Mouse (Mus musculus): ENCODE data around the gene Trip10. TPM values are rescaled to one million over a fixed set of nuclear protein-coding genes. Genes with fewer than 3 reads are reported as not detected.
"Not testable (repeated sequence)": the region's sequence is repeated elsewhere in the genome, so short reads cannot be mapped to it uniquely, and the experiment has no call there.

The Trip10 gene
- polyA plus RNA-seq, 1 experiment from 2014 or later: 32.3 TPM

DNA sequence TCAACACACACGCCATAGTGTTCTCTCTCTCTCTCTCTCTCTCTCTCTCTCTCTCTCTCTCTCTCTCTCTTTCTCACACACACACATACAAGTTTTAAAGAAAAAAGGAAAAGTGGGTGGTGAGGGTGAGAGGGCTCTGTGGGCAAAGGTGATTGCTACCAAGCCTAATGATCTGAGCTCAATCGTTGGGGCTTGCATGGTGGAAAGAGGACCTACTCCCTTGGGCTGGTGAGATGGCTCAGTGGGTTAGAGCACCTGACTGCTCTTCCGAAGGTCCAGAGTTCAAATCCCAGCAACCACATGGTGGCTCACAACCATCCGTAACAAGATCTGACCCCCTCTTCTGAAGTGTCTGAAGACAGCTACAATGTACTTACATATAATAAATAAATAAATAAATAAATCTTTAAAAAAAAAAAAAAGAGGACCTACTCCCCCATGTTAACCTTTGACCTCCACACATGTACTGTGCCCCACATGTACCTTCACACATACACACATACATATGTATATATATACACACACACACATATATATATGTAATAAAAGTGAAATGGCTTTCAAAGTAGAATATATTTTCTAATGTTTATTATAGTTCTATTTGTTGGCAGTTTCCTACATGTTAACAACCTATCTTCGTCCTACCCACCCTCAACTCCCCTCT, 28.5 kb downstream of the Trip10 start:
- 80% methylated on average over 4 of the region's 5 CpGs for WGBS
- not testable (repeated sequence) for H3K4me2 ChIP-seq (ENCODE audit: low read depth, low read length); H3K9me3 ChIP-seq (ENCODE audit: control insufficient read depth, low read length); H3K4me3 ChIP-seq (ENCODE audit: low read depth, low read length); DNase-seq (ENCODE audit: low spot score); H3K9ac ChIP-seq (ENCODE audit: low read depth, low read length); H3K27ac ChIP-seq (replicated peaks; ENCODE audit: low read depth, low read length); ATAC-seq (ENCODE audit: low read depth); H3K36me3 ChIP-seq (ENCODE audit: control insufficient read depth, insufficient read depth, low read length)
- Histone ChIP-seq H3K27me3 (replicated peaks; ENCODE audit: control insufficient read depth, insufficient read depth, low read length) (peaks cover 10% of the 10 kb centered on the region), H3K4me1 (ENCODE audit: control insufficient read depth, insufficient read depth, low read length) (peaks cover 13% of the 10 kb centered on the region; the same call in 1 of the 2 replicates)

DNA sequence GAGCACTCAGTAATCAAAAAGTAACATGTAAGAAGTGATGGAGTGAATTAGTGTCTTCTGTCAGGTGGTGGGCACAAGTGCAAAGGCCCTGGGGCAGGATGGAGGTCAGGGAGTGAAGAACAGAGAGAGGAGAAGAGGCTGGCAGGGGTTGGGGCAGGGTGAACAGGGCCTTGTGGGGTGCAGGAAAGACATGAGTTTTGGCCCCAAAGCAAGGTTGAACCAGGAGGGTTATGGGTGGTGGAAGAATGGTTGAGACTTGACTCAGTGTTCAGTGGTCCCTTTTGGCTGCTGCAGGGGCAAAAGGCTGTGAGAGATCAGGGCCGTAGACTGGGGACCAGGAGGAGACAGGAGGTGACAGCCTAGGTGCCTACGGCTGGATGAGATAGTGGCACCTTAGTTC, 29.3 kb downstream of the Trip10 start:
- Histone ChIP-seq H3K9me3 (ENCODE audit: control insufficient read depth, low read length) (no peaks in the 10 kb centered on the region), H3K27ac (replicated peaks; ENCODE audit: low read depth, low read length) (no peak overlapping the region), H3K36me3 (ENCODE audit: control insufficient read depth, insufficient read depth, low read length) (no peaks in the 10 kb centered on the region), H3K4me3 (ENCODE audit: low read depth, low read length) (no peak overlapping the region), H3K27me3 (replicated peaks; ENCODE audit: control insufficient read depth, insufficient read depth, low read length) (peaks cover 10% of the 10 kb centered on the region), H3K4me2 (ENCODE audit: low read depth, low read length) (no peak overlapping the region), H3K4me1 (ENCODE audit: control insufficient read depth, insufficient read depth, low read length) (peaks cover 13% of the 10 kb centered on the region; the same call in 1 of the 2 replicates), H3K9ac (ENCODE audit: low read depth, low read length) (no peak overlapping the region)
- ATAC-seq (ENCODE audit: low read depth) (no peak), DNase-seq (ENCODE audit: low spot score) (no peak)
- 89% methylated on average over 2 of the region's 2 CpGs for WGBS

DNA sequence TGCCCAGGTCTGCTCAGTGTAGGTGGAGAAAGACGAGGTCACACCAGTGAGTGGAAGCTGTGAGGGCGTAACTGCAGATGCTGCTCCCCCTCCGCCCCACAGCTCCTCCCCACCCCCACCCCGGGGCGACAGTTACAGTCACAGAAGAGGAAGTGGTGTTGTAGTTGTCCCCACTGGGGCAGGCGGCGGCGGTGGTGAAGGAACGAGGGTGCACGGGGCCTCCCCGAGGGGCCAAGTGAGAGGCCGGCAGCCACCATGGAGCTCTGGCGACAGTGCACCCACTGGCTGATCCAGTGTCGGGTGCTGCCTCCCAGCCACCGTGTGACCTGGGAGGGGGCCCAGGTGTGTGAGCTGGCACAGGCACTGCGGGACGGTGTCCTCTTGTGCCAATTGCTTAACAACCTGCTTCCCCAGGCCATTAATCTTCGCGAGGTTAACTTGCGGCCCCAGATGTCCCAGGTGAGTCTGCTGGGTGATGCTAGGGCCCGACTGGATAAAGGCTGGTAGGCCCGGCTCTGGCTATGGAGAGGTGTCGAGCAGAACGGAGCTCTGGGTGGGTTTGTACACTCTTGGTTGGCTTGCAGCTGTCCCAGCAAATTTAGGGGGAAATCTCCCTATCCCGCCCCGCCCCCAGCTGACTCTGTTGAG, 29.8 kb downstream of the Trip10 start, which contains the start of gene Vav1:
TSS of gene Vav1 (plus strand) at position 158 of the 648 bp plus-strand sequence.
- Histone ChIP-seq H3K4me2 (ENCODE audit: low read depth, low read length) (no peak within 1 kb of the TSS), H3K27me3 (replicated peaks; ENCODE audit: control insufficient read depth, insufficient read depth, low read length) (peaks cover 7% of the 10 kb centered on the region), H3K4me1 (ENCODE audit: control insufficient read depth, insufficient read depth, low read length) (peaks cover 13% of the 10 kb centered on the region; the same call in 1 of the 2 replicates), H3K9me3 (ENCODE audit: control insufficient read depth, low read length) (no peaks in the 10 kb centered on the region), H3K27ac (replicated peaks; ENCODE audit: low read depth, low read length) (no peak within 1 kb of the TSS), H3K9ac (ENCODE audit: low read depth, low read length) (no peak within 1 kb of the TSS), H3K36me3 (ENCODE audit: control insufficient read depth, insufficient read depth, low read length) (no peaks in the 10 kb centered on the region), H3K4me3 (ENCODE audit: low read depth, low read length) (no peak within 1 kb of the TSS)
- 65% methylated on average over 24 of the region's 26 CpGs for WGBS
- DNase-seq (ENCODE audit: low spot score) (no peak), ATAC-seq (ENCODE audit: low read depth) (no peak)

DNA sequence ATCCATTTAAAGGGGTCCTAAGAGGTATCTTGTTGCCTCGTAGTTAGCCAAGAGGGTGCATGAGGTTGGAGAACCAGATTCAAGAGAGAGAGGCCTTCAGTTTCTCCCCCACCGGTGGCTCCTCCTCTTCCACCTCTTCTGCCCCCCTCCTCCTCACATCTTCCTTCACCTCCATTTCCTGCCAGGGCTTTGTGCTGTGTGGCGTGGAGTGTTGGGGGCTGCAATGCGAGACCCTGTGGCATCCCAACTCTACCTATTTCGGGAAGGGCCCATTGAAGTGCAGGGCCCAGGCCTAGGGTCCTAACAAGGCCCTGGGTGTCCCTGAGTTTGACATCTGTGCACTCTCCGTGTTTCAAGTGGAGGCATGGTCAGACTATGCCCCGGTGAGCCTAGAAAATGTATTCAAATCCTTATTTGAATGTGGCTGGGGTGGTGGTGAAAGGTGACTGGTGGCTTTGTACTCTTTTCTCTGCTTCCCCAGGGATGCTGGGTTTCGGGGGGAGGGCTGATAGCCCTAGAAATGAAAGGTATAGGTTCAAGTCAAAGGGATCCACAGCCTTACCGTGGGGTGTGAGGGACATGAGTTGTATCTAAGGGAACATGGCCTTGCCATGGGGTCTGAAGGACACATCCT, 30.5 kb downstream of the Trip10 start:
- Histone ChIP-seq H3K27me3 (replicated peaks; ENCODE audit: control insufficient read depth, insufficient read depth, low read length) (peaks cover 6% of the 10 kb centered on the region), H3K36me3 (ENCODE audit: control insufficient read depth, insufficient read depth, low read length) (no peaks in the 10 kb centered on the region), H3K4me3 (ENCODE audit: low read depth, low read length) (no peak overlapping the region), H3K27ac (replicated peaks; ENCODE audit: low read depth, low read length) (no peak overlapping the region), H3K4me1 (ENCODE audit: control insufficient read depth, insufficient read depth, low read length) (peaks cover 11% of the 10 kb centered on the region; the same call in 1 of the 2 replicates), H3K9me3 (ENCODE audit: control insufficient read depth, low read length) (no peaks in the 10 kb centered on the region), H3K4me2 (ENCODE audit: low read depth, low read length) (no peak overlapping the region), H3K9ac (ENCODE audit: low read depth, low read length) (no peak overlapping the region)
- WGBS: 51% methylated on average over 9 of the region's 9 CpGs
- no peak for ATAC-seq (ENCODE audit: low read depth)
- no peak for DNase-seq (ENCODE audit: low spot score)

DNA sequence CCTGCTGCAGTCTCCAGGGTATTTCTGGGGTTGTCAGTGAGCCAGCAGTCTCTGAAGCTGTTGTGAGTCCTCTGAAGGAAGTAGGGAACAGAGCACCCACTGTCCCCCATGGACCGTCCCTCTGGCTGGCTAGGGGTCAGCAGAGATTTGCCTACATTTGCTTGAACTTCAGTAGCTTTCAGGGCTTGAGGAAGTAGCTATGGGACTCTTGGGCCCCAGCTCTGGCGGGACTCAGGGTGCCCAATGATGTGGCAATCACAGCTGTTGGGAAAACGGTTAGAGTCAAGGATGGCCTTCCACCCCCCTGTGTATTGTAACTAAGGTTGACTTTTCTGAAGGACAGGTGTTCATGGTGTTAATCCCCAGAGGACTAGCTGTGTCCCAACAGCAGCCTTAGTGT, 31.2 kb downstream of the Trip10 start:
- no peaks in the 10 kb centered on the region for H3K9me3 ChIP-seq (ENCODE audit: control insufficient read depth, low read length)
- no peak overlapping the region for H3K9ac ChIP-seq (ENCODE audit: low read depth, low read length)
- no peak overlapping the region for H3K27ac ChIP-seq (replicated peaks; ENCODE audit: low read depth, low read length)
- peaks cover 6% of the 10 kb centered on the region for H3K27me3 ChIP-seq (replicated peaks; ENCODE audit: control insufficient read depth, insufficient read depth, low read length)
- H3K36me3 ChIP-seq (ENCODE audit: control insufficient read depth, insufficient read depth, low read length): no peaks in the 10 kb centered on the region
- no peak overlapping the region for H3K4me2 ChIP-seq (ENCODE audit: low read depth, low read length)
- H3K4me3 ChIP-seq (ENCODE audit: low read depth, low read length): no peak overlapping the region
- H3K4me1 ChIP-seq (ENCODE audit: control insufficient read depth, insufficient read depth, low read length): peaks cover 7% of the 10 kb centered on the region; the same call in 1 of the 2 replicates
- ATAC-seq (ENCODE audit: low read depth) (no peak), DNase-seq (ENCODE audit: low spot score) (no peak)
- WGBS: 63% methylated on average over 3 of the region's 3 CpGs

DNA sequence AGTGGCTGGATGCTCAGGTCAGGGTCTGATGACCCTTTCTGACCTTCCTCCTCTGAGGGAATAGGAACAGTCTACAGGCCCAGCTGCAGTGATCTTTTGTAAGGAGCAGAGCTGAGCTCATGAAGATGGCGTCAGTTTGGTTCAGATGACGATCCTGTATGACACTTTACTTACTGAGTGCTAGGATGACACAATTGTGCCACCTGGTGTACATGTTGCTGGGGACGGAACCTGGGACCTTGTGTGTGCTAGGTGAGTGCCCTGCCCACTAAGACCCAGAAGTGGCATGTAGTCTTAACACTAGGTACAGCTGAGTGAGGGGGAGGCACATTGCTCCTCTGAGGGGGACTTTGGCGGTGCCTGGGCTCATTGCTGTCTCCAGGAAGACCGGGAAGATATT, 34.7 kb downstream of the Trip10 start:
- Histone ChIP-seq H3K4me1 (ENCODE audit: control insufficient read depth, insufficient read depth, low read length) (no peaks in the 10 kb centered on the region), H3K9me3 (ENCODE audit: control insufficient read depth, low read length) (no peaks in the 10 kb centered on the region), H3K9ac (ENCODE audit: low read depth, low read length) (no peak overlapping the region), H3K27ac (replicated peaks; ENCODE audit: low read depth, low read length) (no peak overlapping the region), H3K27me3 (replicated peaks; ENCODE audit: control insufficient read depth, insufficient read depth, low read length) (no peaks in the 10 kb centered on the region), H3K4me2 (ENCODE audit: low read depth, low read length) (no peak overlapping the region), H3K4me3 (ENCODE audit: low read depth, low read length) (no peak overlapping the region), H3K36me3 (ENCODE audit: control insufficient read depth, insufficient read depth, low read length) (no peaks in the 10 kb centered on the region)
- ATAC-seq (ENCODE audit: low read depth): no peak
- DNase-seq (ENCODE audit: low spot score): no peak
- WGBS: 60% methylated on average over 5 of the region's 5 CpGs

DNA sequence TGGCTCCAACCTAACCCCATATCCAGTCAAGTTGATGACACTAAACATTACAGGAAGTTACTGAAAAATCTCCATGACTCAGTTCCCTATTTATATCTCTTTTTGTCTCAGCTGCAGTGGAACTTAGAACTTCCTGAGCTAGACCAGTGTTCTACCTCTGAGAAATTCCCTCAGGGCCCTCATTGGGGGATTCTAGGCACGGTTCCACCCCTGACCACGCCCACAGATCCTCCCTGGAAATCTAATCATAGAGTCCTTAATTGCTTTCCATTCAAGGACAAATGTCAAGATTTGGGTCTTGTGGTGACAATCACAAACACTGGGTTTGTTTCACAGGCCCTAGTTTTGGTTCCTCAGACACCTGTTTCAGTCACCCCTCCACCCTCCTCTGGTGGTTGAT, 35.8 kb downstream of the Trip10 start:
- DNase-seq (ENCODE audit: low spot score) (no peak), ATAC-seq (ENCODE audit: low read depth) (no peak)

DNA sequence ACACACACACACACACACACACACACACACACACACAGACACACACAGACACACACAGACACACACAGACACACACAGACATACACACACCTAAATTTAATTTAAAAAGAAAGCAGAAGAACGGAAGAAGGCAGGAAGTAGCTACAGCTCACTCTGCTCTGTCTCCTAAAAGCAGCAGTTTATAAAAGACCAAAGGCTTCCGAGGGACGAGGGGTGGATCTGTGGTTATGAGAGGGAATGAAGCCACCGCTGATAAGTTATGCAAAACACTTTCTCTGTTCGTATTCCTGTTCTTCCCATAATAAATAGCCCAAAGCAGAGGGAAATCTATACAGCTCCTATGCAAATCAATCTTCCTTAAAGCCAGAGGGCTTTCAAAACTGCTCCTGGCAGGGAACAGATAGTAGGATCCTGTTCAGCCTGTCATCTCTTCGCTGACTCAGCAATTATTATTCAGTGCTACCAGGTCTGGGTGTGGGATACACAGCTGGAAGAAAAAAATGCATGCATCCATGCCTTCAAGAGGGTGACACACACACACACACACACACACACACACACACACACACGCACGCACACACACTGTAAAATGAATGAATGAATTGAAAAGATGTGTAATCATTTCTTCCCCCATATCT, 37.6 kb downstream of the Trip10 start:
- Histone ChIP-seq H3K9me3 (ENCODE audit: control insufficient read depth, low read length) (no peaks in the 10 kb centered on the region), H3K9ac (ENCODE audit: low read depth, low read length) (no peak overlapping the region), H3K4me2 (ENCODE audit: low read depth, low read length) (no peak overlapping the region), H3K36me3 (ENCODE audit: control insufficient read depth, insufficient read depth, low read length) (no peaks in the 10 kb centered on the region), H3K4me1 (ENCODE audit: control insufficient read depth, insufficient read depth, low read length) (no peaks in the 10 kb centered on the region), H3K27ac (replicated peaks; ENCODE audit: low read depth, low read length) (no peak overlapping the region), H3K27me3 (replicated peaks; ENCODE audit: control insufficient read depth, insufficient read depth, low read length) (no peaks in the 10 kb centered on the region), H3K4me3 (ENCODE audit: low read depth, low read length) (no peak overlapping the region)
- DNase-seq (ENCODE audit: low spot score) (peak; percentile 9), ATAC-seq (ENCODE audit: low read depth) (no peak)
- 69% methylated on average over 8 of the region's 8 CpGs for WGBS

More for the DNA sequence above, 35.8 kb downstream of the Trip10 start:
- 49% methylated on average over 2 of the region's 2 CpGs for WGBS
- Histone ChIP-seq H3K9me3 (ENCODE audit: control insufficient read depth, low read length) (no peaks in the 10 kb centered on the region), H3K36me3 (ENCODE audit: control insufficient read depth, insufficient read depth, low read length) (no peaks in the 10 kb centered on the region), H3K4me1 (ENCODE audit: control insufficient read depth, insufficient read depth, low read length) (no peaks in the 10 kb centered on the region), H3K9ac (ENCODE audit: low read depth, low read length) (no peak overlapping the region), H3K4me2 (ENCODE audit: low read depth, low read length) (no peak overlapping the region), H3K27ac (replicated peaks; ENCODE audit: low read depth, low read length) (no peak overlapping the region), H3K27me3 (replicated peaks; ENCODE audit: control insufficient read depth, insufficient read depth, low read length) (no peaks in the 10 kb centered on the region), H3K4me3 (ENCODE audit: low read depth, low read length) (no peak overlapping the region)
